Mouse (Mus musculus): ENCODE results near the gene Slc25a13.

GRCm38 (mm10) chr6:6023976-6024375 lies 193.0 kb downstream of the Slc25a13 start:
- no peak for TF ChIP-seq CTCF (IDR thresholded peaks at IDR 0.05; ENCODE audit: borderline replicate concordance, extremely low read depth, insufficient read depth, insufficient read length)
- no peak for TF ChIP-seq POLR2A (IDR thresholded peaks at IDR 0.05; ENCODE audit: borderline replicate concordance, extremely low read depth, insufficient read depth, insufficient read length, poor library complexity, severe bottlenecking)

All from brain, embryonic 14.5 days (tissue).